Mouse (Mus musculus): ENCODE measurements at regions not wholly inside any gene's neighbourhood (a gene's known extent, or its start where the extent isn't known, plus 50 kb on each side); places are given as distances from the start of the nearest gene placed in this dataset.

GRCm38 (mm10) chr4:119053680-119054079, 54.8 kb upstream of the Slc2a1 start:
- 56% methylated on average over 6 of the region's 6 CpGs for WGBS (ENCODE audit: insufficient replicate concordance)
- Histone ChIP-seq H3K4me3 (ENCODE audit: low read depth, low read length) (peak overlapping the region; percentile 20; the same call in 1 of the 2 replicates), H3K4me2 (ENCODE audit: low read depth, low read length) (peak overlapping the region; percentile 56)

GRCm38 (mm10) chr4:119054129-119054528, 54.4 kb upstream of the Slc2a1 start:
- Histone ChIP-seq H3K9ac (ENCODE audit: low read depth, low read length) (peak overlapping the region; percentile 39), H3K27ac (ENCODE audit: low read length) (peak overlapping the region; percentile 95), H3K27me3 (ENCODE audit: control insufficient read depth, insufficient read depth, low read depth, low read length) (no peaks in the 10 kb centered on the region; the same call in 1 of the 2 replicates), H3K4me2 (ENCODE audit: low read depth, low read length) (peak overlapping the region; percentile 56), H3K4me1 (ENCODE audit: control insufficient read depth, low read depth, low read length) (peaks cover 57% of the 10 kb centered on the region), H3K9me3 (replicated peaks; ENCODE audit: control insufficient read depth, low read length) (no peaks in the 10 kb centered on the region), H3K4me3 (ENCODE audit: low read depth, low read length) (no peak overlapping the region), H3K36me3 (ENCODE audit: control insufficient read depth, insufficient read depth) (no peaks in the 10 kb centered on the region)
- WGBS (ENCODE audit: insufficient replicate concordance), result 34% methylated on average over 5 of the region's 5 CpGs
- peak; percentile 57 for ATAC-seq (ENCODE audit: low read depth)

More at GRCm38 (mm10) chr4:119053680-119054079, 54.8 kb upstream of the Slc2a1 start:
- H3K36me3 ChIP-seq (ENCODE audit: control insufficient read depth, insufficient read depth), result no peaks in the 10 kb centered on the region
- no peaks in the 10 kb centered on the region for H3K9me3 ChIP-seq (replicated peaks; ENCODE audit: control insufficient read depth, low read length)
- peak overlapping the region; percentile 39 for H3K9ac ChIP-seq (ENCODE audit: low read depth, low read length)
- H3K4me1 ChIP-seq (ENCODE audit: control insufficient read depth, low read depth, low read length), result peaks cover 59% of the 10 kb centered on the region
- no peaks in the 10 kb centered on the region; the same call in 1 of the 2 replicates for H3K27me3 ChIP-seq (ENCODE audit: control insufficient read depth, insufficient read depth, low read depth, low read length)
- peak overlapping the region; percentile 95 for H3K27ac ChIP-seq (ENCODE audit: low read length)
- ATAC-seq (ENCODE audit: low read depth), result no peak

- Histone ChIP-seq H3K27me3 (ENCODE audit: control insufficient read depth, insufficient read depth, low read depth, low read length) (peaks cover under 1% of the 10 kb centered on the region), H3K36me3 (ENCODE audit: control insufficient read depth, insufficient read depth) (no peaks in the 10 kb centered on the region), H3K4me2 (ENCODE audit: low read depth, low read length) (no peak overlapping the region), H3K27ac (ENCODE audit: low read length) (no peak overlapping the region), H3K9ac (ENCODE audit: low read depth, low read length) (no peak overlapping the region), H3K4me1 (ENCODE audit: control insufficient read depth, low read depth, low read length) (peaks cover 32% of the 10 kb centered on the region), H3K4me3 (ENCODE audit: low read depth, low read length) (no peak overlapping the region), H3K9me3 (replicated peaks; ENCODE audit: control insufficient read depth, low read length) (no peaks in the 10 kb centered on the region)
- WGBS (ENCODE audit: insufficient replicate concordance), result 78% methylated on average over 6 of the region's 6 CpGs
- no peak for ATAC-seq (ENCODE audit: low read depth)
Measured at GRCm38 (mm10) chr4:119057191-119057590, 51.3 kb upstream of the Slc2a1 start.

- Histone ChIP-seq H3K9me3 (replicated peaks; ENCODE audit: control insufficient read depth, low read length) (no peaks in the 10 kb centered on the region), H3K27ac (ENCODE audit: low read length) (no peak overlapping the region), H3K36me3 (ENCODE audit: control insufficient read depth, insufficient read depth) (no peaks in the 10 kb centered on the region), H3K4me1 (ENCODE audit: control insufficient read depth, low read depth, low read length) (peaks cover 25% of the 10 kb centered on the region), H3K4me2 (ENCODE audit: low read depth, low read length) (no peak overlapping the region), H3K4me3 (ENCODE audit: low read depth, low read length) (no peak overlapping the region), H3K27me3 (ENCODE audit: control insufficient read depth, insufficient read depth, low read depth, low read length) (peaks cover 2% of the 10 kb centered on the region), H3K9ac (ENCODE audit: low read depth, low read length) (no peak overlapping the region)
- no peak for ATAC-seq (ENCODE audit: low read depth)
- WGBS (ENCODE audit: insufficient replicate concordance), result 32% methylated on average over 1 of the region's 1 CpGs
Measured at GRCm38 (mm10) chr4:119057826-119058225, 50.7 kb upstream of the Slc2a1 start.
